Mouse (Mus musculus) MEL (cell line): ENCODE measurements around the gene Higd1a.

ENCODE experiments used
- CTCF ChIP-seq, 3 experiments: IDR thresholded peaks in 2 of 3; conservative IDR thresholded peaks in 1 of 3; 2 replicates each; pipeline ENCODE4 v1.5.1; 2011 to 2012; ENCODE audit warnings: low read length in 3 of 3, low read depth in 2 of 3, mild to moderate bottlenecking in 2 of 3, improper control_type of control experiment in 1 of 3, inconsistent platforms in 1 of 3, mixed read lengths in 1 of 3, moderate library complexity in 1 of 3; ENCODE audit not compliant: control insufficient read depth in 1 of 3, insufficient read depth in 1 of 3, poor library complexity in 1 of 3, severe bottlenecking in 1 of 3
- E2F4 ChIP-seq: IDR thresholded peaks from 2 replicates; pipeline ENCODE4 v1.6.1; 2011; ENCODE audit warnings: low read depth, low read length, improper control_type of control experiment, borderline replicate concordance
- EP300 ChIP-seq, 2 experiments: IDR thresholded peaks; 2 replicates each; pipeline ENCODE4 v1.6.1; 2011; ENCODE audit warnings: improper control_type of control experiment in 2 of 2, low read length in 2 of 2, low read depth in 1 of 2, mild to moderate bottlenecking in 1 of 2
- GATA1 ChIP-seq: IDR thresholded peaks from 2 replicates; pipeline ENCODE4 v1.6.1; 2011; ENCODE audit warnings: low read depth, low read length, improper control_type of control experiment
- HCFC1 ChIP-seq: IDR thresholded peaks from 2 replicates; pipeline ENCODE4 v1.6.1; 2012; ENCODE audit warnings: low read depth, mild to moderate bottlenecking, inconsistent platforms, low read length, improper control_type of control experiment, moderate library complexity
- KAT2A ChIP-seq: conservative IDR thresholded peaks from 2 replicates; pipeline ENCODE4 v1.6.1; 2012; ENCODE audit warnings: low read depth, low read length, improper control_type of control experiment, inconsistent platforms
- MAFK ChIP-seq: IDR thresholded peaks from 2 replicates; pipeline ENCODE4 v1.6.1; 2011; ENCODE audit warnings: low read depth, mild to moderate bottlenecking, low read length, improper control_type of control experiment, borderline replicate concordance
- MAX ChIP-seq: IDR thresholded peaks from 2 replicates; pipeline ENCODE4 v1.6.1; 2011; ENCODE audit warnings: low read length, improper control_type of control experiment
- NELFE ChIP-seq: IDR thresholded peaks from 2 replicates; pipeline ENCODE4 v1.6.1; 2011; ENCODE audit warnings: low read depth, low read length, improper control_type of control experiment
- POLR2A ChIP-seq, 2 experiments: IDR thresholded peaks; 2 replicates each; pipeline ENCODE4 v1.6.1; 2011 to 2012; ENCODE audit warnings: low read length in 2 of 2, mild to moderate bottlenecking in 2 of 2, control low read depth in 1 of 2, improper control_type of control experiment in 1 of 2, low read depth in 1 of 2, moderate library complexity in 1 of 2; ENCODE audit not compliant: control insufficient read depth in 1 of 2, insufficient read depth in 1 of 2, poor library complexity in 1 of 2
- POLR2AphosphoS2 ChIP-seq: IDR thresholded peaks from 2 replicates; pipeline ENCODE4 v1.6.1; 2011; ENCODE audit warnings: low read length, improper control_type of control experiment
- TAL1 ChIP-seq: IDR thresholded peaks from 2 replicates; pipeline ENCODE4 v1.6.1; 2012; ENCODE audit warnings: mild to moderate bottlenecking, inconsistent platforms, low read length, moderate library complexity, mixed read lengths
- USF1 ChIP-seq: IDR thresholded peaks from 2 replicates; pipeline ENCODE4 v1.6.1; 2014; ENCODE audit warnings: low read depth, mild to moderate bottlenecking, inconsistent platforms, low read length, improper control_type of control experiment, moderate library complexity

- TF ChIP-seq HCFC1: no peak
- no peak for TF ChIP-seq POLR2A (IDR thresholded peaks at IDR 0.05; ENCODE audit: control insufficient read depth in 1 of 2, insufficient read depth in 1 of 2, low read depth in 1 of 2, low read length in 2 of 2, poor library complexity in 1 of 2)
- no peak for TF ChIP-seq GATA1
- TF ChIP-seq MAX: no peak
- no peak for TF ChIP-seq CTCF (IDR thresholded peaks at IDR 0.05 in 2 of 3, conservative IDR thresholded peaks at IDR 0.05 in 1 of 3; ENCODE audit: control insufficient read depth in 1 of 3, insufficient read depth in 1 of 3, low read depth in 2 of 3, low read length in 3 of 3, poor library complexity in 1 of 3, severe bottlenecking in 1 of 3)
- TF ChIP-seq KAT2A: no peak
- no peak for TF ChIP-seq MAFK
- no peak for TF ChIP-seq USF1
- no peak for TF ChIP-seq TAL1
- TF ChIP-seq POLR2AphosphoS2: no peak
- no peak for TF ChIP-seq NELFE
- no peak for TF ChIP-seq EP300 (IDR thresholded peaks at IDR 0.05; ENCODE audit: low read depth in 1 of 2, low read length in 2 of 2)
- TF ChIP-seq E2F4: no peak
Observed at GRCm38 (mm10) chr9:121807546-121807945, 50.6 kb downstream of the Higd1a start.
